Mouse (Mus musculus) ES-E14 (cell line): ENCODE measurements around the gene Sfrp5.

ENCODE experiments used
- CHD2 ChIP-seq: IDR thresholded peaks from 2 replicates; pipeline ENCODE4 v1.6.1; 2014; ENCODE audit warnings: mild to moderate bottlenecking, low read depth, low read length, inconsistent platforms
- HCFC1 ChIP-seq: IDR thresholded peaks from 2 replicates; pipeline ENCODE4 v1.6.1; 2012; ENCODE audit warnings: low read length, inconsistent platforms, borderline replicate concordance; ENCODE audit not compliant: insufficient read depth
- MAFK ChIP-seq: IDR thresholded peaks from 2 replicates; pipeline ENCODE4 v1.6.1; 2014; ENCODE audit warnings: mild to moderate bottlenecking, low read depth, low read length, inconsistent platforms; ENCODE audit not compliant: insufficient read depth
- ZC3H11A ChIP-seq: IDR thresholded peaks from 2 replicates; pipeline ENCODE4 v1.6.1; 2012; ENCODE audit warnings: low read depth, mild to moderate bottlenecking, inconsistent platforms, low read length, borderline replicate concordance

DNA sequence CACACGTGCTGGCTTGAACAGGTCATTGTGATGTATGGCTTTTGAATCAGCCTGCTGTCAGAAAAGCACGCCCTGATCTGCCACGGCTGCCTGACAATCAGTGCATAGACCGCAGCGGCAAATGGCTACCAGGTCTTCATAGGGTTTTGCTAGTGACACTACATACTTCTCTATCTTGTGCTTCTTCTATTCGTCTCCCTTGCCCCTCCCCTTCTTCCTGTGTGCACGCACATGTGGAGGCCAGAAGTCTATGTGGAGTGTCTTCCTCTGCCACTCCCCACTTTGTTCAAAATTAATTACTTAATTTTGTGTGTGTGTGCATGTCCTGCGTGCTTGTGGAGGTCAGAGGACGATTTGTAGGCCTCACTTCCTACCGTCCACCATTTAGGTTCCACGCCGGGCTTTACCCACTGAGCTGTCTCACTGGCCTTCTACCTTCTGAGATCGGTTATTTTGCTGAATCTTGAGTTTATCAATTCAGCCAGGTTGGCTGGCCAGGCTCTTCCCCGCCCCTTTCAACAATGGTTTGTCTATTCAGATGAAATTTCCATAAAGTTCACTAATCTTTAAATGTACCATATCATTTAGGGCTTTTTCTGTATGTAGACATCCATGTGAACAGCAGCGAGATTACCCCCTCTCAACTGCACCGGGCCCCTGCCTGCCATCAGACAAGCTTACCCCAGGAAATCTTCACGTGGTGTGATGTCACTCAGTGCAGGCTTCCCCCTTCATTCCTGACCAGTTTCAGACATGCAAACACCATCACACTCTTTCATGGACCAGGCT, 27.6 kb upstream of the Sfrp5 start:
- no peak for TF ChIP-seq CHD2
- TF ChIP-seq HCFC1, result no peak
- no peak for TF ChIP-seq ZC3H11A
- no peak for TF ChIP-seq MAFK
